Mouse (Mus musculus) bone marrow macrophage, adult 2 months (primary cell): ENCODE measurements around the gene Pias4. TPM values are rescaled to one million over a fixed set of nuclear protein-coding genes. Genes with fewer than 3 reads are reported as not detected.
A peak's percentile ranks its signal among the peaks of the same experiment; 100 is the strongest.

Experiments used
- H3K27ac ChIP-seq: 2 replicates; pipeline ENCODE4 v1.5.1; 2012; ENCODE audit warnings: low read depth, low read length; ENCODE audit not compliant: insufficient read depth
- H3K4me1 ChIP-seq: 2 replicates; pipeline ENCODE4 v1.6.1; 2012; ENCODE audit warnings: low read length; ENCODE audit not compliant: control insufficient read depth, insufficient read depth
- H3K4me3 ChIP-seq: 2 replicates; pipeline ENCODE4 v1.5.1; 2012; ENCODE audit warnings: mild to moderate bottlenecking, low read length, moderate library complexity; ENCODE audit not compliant: insufficient read depth
- CTCF ChIP-seq: IDR thresholded peaks from 2 replicates; pipeline ENCODE4 v1.5.1; 2012; ENCODE audit warnings: low read depth, mild to moderate bottlenecking, low read length, moderate library complexity
- POLR2A ChIP-seq: IDR thresholded peaks from 2 replicates; pipeline ENCODE4 v1.6.1; 2012; ENCODE audit warnings: mild to moderate bottlenecking, low read depth, low read length, borderline replicate concordance
- polyA plus RNA-seq: library from polyadenylated mRNA; stranded (reverse); fragments of >200 nt; gene quantifications from 2 replicates; pipeline ENCODE4 v1.2.4, GENCODE M21; 2012; ENCODE audit not compliant: missing spikeins, insufficient read depth, insufficient read length

The Pias4 gene
- polyA plus RNA-seq, 1 experiment: 21.9 TPM

DNA sequence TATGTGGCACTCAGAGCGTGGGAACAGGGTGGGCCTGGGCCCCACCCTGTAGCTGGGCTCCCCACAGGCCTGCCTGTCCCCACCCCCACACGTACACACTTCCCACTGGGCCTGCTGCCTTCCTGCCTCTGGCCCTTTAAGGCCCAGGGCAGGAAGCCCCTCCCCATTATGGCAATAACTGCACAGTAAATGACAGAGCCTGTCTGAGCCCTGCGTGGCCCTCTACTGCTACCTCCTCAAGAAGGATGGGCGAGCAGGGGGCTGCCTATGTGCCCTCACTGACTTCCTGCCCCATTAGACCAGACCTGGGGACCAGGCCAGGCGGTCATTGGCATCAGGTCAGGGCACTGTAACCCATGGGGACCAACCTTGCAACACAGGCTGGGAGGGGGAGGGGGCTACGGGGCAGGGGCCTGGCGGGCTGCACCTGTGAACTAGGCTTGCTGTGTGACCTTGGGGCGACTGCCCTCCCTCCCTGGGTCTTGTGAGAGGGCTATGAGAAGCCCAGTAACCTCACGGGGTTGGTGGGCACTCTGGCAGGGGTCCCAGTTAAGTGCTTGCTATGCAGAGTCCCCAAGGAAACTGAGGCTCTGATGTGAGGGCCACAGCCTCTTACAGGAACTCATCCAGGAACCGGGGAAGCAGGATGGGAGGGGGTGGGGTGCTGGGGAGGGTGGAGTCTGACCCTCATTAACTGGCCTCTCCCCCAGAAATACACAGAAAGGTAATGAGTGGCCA, 26.8 kb downstream of the Pias4 start:
- Histone ChIP-seq H3K4me3 (peak overlapping the region; percentile 95), H3K27ac (no peak overlapping the region), H3K4me1 (peaks cover 41% of the 10 kb centered on the region)
- no peak for TF ChIP-seq CTCF
- TF ChIP-seq POLR2A: no peak

DNA sequence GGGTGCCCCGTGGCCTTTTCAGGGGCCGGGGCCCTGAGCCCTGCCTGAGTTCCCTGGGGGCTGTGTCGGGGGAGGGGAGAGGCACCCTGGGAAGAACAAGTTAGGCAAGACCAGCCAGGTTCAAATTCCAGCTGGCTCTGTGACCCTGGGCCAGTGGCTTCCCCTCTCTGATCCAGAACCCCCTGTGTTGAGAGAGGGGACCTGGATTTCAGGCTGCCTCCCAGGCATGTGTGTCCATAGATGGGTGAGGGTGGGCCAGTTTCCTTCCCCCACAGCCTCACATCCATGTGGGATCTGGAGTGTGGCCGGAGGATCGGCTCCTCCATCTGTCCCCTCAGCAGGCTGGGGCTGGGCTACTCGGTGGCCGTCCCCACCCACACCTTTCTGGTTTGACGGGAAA, 27.7 kb downstream of the Pias4 start:
- H3K27ac ChIP-seq: no peak overlapping the region
- H3K4me3 ChIP-seq: peak overlapping the region; percentile 95
- TF ChIP-seq POLR2A (no peak), CTCF (no peak)
- H3K4me1 ChIP-seq: peaks cover 36% of the 10 kb centered on the region

DNA sequence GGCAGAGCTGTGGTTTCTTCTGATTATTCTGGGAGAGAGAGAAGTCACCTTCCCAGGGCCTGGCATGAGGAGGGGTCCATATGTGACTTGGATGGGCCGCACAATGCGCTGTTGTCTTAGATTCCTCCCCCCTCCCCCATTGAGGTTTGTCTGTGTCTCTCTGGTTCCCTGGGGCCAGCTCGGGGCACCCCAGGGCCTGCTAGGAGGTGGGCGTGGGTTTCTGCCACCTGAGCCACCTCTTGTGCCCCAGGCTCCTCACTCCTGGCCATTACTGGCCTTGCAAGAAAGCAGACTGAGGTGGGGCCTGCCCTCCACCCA, 28.2 kb downstream of the Pias4 start:
- Histone ChIP-seq H3K4me3 (peak overlapping the region; percentile 95), H3K27ac (no peak overlapping the region), H3K4me1 (peaks cover 36% of the 10 kb centered on the region)
- TF ChIP-seq CTCF (no peak), POLR2A (no peak)

DNA sequence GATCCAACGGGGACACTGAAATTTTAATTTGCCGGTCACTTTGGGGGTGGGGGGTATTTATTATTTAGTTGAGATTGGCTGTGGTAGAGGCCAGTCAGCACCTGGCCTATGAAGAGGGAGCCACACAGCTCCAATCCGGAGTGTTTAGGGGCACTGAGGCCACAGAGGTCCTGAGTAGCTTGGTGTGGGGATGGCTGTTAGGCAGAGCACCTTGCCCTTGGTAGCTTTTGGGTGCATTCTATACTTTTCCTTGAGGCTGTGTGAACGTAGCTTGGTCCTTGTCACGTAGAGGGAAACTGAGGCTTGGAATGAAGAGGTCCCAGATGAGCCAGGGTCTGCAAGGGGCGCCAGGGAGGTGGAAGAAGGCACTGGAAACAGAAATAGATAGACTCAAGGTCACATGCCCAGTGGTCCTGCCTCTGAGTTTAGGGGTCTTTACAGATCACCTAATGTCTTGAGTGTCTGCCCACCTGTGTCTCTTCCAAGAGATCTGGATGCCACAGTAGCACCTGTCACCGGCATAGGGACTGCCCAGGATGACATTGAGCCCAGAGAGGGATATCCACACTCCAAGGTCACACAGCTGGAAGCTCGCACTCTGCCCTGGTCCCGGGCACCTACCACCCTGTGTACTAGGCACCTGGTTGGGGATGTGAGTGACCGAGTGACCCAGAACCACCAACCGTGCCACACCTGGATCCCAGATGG, 28.7 kb downstream of the Pias4 start:
- H3K4me1 ChIP-seq: peaks cover 36% of the 10 kb centered on the region
- peak overlapping the region; percentile 89; the same call in 1 of the 2 replicates for H3K27ac ChIP-seq
- TF ChIP-seq POLR2A (no peak), CTCF (no peak)
- H3K4me3 ChIP-seq: peak overlapping the region; percentile 95

DNA sequence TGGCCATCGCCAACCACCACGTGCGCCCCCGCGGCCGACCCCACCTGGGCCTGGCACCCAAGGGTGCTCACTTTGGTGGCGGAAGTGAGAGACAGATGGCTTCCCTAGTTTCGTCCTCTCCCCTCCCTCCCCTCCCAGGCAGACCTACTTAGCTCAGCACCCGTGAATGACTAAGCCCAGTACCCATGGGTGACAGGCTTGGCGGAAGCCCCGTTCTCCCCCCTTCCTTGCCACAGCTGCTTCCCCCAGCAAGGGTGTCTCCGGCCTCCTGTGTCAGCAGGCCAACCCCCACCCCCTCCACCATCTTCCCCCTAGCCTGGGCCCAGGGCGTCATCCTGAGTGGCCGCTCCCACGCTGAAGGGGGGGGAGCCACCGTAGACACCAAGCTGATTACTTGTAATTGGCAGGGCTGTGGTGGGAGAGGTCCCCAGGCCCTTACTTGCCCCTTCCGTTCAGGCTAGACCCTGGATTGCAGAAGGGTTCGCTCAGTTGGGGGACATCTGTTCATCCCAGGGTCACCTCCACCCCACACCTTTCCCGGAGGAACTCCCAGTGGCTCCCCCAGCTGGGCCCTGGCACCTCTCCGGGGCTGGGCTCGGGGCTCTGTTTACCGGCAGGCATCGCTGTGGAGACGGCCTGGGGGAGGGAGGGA, 29.5 kb downstream of the Pias4 start:
- no peak for TF ChIP-seq POLR2A
- TF ChIP-seq CTCF: no peak
- H3K27ac ChIP-seq: peak overlapping the region; percentile 89
- H3K4me3 ChIP-seq: peak overlapping the region; percentile 95
- H3K4me1 ChIP-seq: peaks cover 38% of the 10 kb centered on the region

DNA sequence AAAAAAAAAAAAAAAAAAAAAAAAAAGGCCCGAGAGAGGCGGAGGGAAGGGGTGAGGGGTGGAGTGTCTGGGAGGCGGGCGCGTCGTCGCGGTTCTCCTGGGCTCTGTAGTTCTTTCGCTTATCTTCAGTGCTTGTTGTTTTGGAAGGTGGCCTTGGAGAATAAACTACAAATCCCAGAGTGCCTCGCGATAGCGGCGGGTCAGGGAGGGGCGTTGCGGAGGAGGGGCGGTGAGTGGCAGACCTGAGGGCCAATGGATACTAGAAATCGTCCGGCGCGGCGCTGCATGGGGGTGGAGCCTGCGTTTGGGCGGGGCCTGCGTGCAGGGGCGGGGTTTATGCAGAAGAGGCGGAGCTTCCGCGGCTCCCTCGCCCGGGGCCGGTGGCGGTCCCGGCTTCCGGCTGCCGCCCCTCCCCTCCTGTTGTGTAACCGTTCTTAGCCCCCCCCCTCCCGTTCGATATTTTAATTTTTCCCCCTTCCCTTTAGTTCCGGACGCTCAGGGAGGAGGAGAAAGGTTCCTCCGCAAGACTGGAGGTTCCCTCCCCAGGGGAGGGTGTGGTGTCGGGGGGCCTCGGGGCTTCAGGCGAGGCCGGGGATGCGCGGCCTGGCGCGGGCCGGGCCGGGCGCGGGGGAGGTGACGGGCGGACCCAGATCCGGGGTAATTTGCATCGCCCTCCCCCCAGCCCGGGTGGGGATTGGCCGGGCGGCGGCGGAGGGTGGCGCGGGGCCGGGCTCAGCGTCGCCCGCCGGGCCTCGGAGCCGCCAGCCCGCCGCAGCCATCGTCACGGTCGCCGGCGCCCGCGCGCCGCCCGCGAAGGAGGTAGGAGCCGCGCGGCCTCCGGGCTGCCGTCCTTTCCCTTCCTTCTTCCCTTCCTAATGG, 30.2 kb downstream of the Pias4 start:
- peak overlapping the region; percentile 95 for H3K4me3 ChIP-seq
- H3K27ac ChIP-seq: peak overlapping the region; percentile 96
- no peak for TF ChIP-seq CTCF
- TF ChIP-seq POLR2A: no peak
- peaks cover 36% of the 10 kb centered on the region for H3K4me1 ChIP-seq

DNA sequence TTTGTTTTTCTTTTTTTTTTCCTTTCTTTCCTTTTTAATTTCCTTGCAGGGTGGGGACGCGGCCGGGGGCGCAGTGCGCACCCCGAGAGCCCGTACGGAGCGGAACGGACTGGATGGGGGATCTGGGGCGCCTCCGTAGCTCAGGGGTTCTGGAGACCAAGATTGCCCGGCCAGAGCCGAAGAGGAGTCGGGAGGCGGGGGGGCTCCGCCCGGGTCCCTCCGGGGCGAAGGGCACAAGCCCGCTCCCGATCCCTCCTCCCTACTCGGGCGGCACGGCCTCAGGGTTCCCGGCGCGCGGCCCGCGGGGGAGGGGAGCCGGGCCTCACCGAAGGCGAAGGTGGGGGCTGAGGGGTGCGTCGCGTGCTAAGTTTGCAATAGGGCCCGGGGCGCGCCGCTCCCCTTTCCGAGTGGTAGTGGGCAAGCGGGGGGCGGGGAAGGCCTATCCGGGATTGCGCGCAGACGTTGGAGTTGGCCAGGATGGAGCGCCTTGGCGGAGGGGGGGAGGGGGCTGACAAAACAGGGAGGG, 31.0 kb downstream of the Pias4 start:
- Histone ChIP-seq H3K4me3 (peak overlapping the region; percentile 69), H3K4me1 (peaks cover 30% of the 10 kb centered on the region), H3K27ac (peak overlapping the region; percentile 96)
- TF ChIP-seq CTCF (no peak), POLR2A (no peak)

DNA sequence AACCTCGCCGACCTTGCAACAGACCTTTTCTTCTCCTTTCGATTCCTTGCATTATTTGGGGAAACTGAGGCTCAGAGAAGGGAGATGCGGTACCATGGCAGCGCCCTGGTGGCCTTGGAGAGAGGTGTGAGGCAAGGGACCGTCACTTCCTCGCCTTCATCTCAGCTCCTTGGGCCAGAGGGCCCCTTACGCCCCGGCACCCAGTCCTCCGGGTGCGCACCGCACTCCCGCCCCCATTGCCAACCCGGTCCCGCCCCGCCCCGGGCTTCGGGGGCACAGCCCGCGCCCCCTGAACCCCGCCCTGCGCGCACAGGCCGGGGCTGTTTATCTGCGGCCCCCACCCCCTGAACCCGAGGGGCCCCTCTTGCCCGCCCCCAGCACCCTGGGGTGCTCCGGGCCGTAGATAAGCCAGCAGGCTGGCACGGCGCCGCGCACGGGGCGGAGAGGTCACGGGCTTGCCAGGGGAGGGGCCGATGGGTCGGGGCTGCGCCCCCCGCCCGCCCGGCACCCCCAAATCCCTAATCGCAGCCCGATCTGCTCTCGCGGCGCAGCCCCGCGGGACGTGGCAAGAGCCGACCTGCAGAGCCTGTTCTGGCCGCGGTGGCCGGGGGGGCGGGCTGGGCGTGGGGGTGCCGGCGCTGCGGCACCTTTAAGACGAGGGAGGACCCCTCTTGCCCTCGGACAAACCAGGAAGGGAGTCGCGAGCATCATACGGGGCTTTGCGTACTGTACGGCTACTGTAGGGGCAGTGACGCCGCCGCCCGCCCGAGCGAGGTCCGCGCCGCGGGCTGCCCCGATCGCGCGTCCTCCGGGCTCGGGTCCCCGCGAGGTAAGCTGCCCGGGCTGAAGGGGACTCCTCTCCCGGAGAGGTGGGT, 31.7 kb downstream of the Pias4 start:
- TF ChIP-seq POLR2A (0 out of 2 replicates have a peak, but pooled peaks have one; percentile 48), CTCF (no peak)
- Histone ChIP-seq H3K27ac (peak overlapping the region; percentile 96), H3K4me1 (peaks cover 24% of the 10 kb centered on the region), H3K4me3 (peak overlapping the region; percentile 69)
